Mouse (Mus musculus): ENCODE results near the gene Ptprd.

- TF ChIP-seq CTCF (IDR thresholded peaks at IDR 0.05; ENCODE audit: control insufficient read depth, insufficient read depth, low read length): no peak
- no peak for TF ChIP-seq POLR2A (IDR thresholded peaks at IDR 0.05; ENCODE audit: borderline replicate concordance, control insufficient read depth, low read depth, low read length)
Observed at GRCm38 (mm10) chr4:76503279-76503601, 1708.5 kb downstream of the Ptprd start.
